Mouse (Mus musculus): ENCODE data around the gene Jak3.

Gene Jak3

GRCm38 (mm10) chr8:71676020-71676741 is at the start of gene Jak3:
Gene Jak3, plus strand, starts transcription at chr8:71676296.
- DNase-seq (ENCODE audit: low spot score) = peak; percentile 51

- no peak for DNase-seq (ENCODE audit: low spot score)
Observed at GRCm38 (mm10) chr8:71626753-71627152, 49.3 kb upstream of the Jak3 start.

- peak; percentile 41 for DNase-seq (ENCODE audit: low spot score)
Observed at GRCm38 (mm10) chr8:71627265-71628099, 48.6 kb upstream of the Jak3 start.

- no peak for DNase-seq (ENCODE audit: low spot score)
Observed at GRCm38 (mm10) chr8:71628396-71629095, 47.5 kb upstream of the Jak3 start.

- peak; percentile 94 for DNase-seq (ENCODE audit: low spot score)
Observed at GRCm38 (mm10) chr8:71629096-71629697, 46.9 kb upstream of the Jak3 start.

GRCm38 (mm10) chr8:71629781-71630212 is 46.3 kb upstream of the Jak3 start:
- peak; percentile 24 for DNase-seq (ENCODE audit: low spot score)

GRCm38 (mm10) chr8:71630761-71631160 is 45.3 kb upstream of the Jak3 start:
- DNase-seq (ENCODE audit: low spot score) = no peak

- peak; percentile 20 for DNase-seq (ENCODE audit: low spot score)
Observed at GRCm38 (mm10) chr8:71631897-71632296, 44.2 kb upstream of the Jak3 start.

GRCm38 (mm10) chr8:71633164-71633563 is 42.9 kb upstream of the Jak3 start:
- DNase-seq (ENCODE audit: low spot score) = peak; percentile 54

- DNase-seq (ENCODE audit: low spot score) = peak; percentile 67
Observed at GRCm38 (mm10) chr8:71633981-71634667, 42.0 kb upstream of the Jak3 start.

GRCm38 (mm10) chr8:71637149-71638095 is 38.7 kb upstream of the Jak3 start:
- no peak for DNase-seq (ENCODE audit: low spot score)

- no peak for DNase-seq (ENCODE audit: low spot score)
Observed at GRCm38 (mm10) chr8:71638321-71638720, 37.8 kb upstream of the Jak3 start.

- no peak for DNase-seq (ENCODE audit: low spot score)
Observed at GRCm38 (mm10) chr8:71639318-71639717, 36.8 kb upstream of the Jak3 start.

GRCm38 (mm10) chr8:71645510-71645909 is 30.6 kb upstream of the Jak3 start:
- DNase-seq (ENCODE audit: low spot score) = peak; percentile 23

- DNase-seq (ENCODE audit: low spot score) = no peak
Observed at GRCm38 (mm10) chr8:71654600-71654999, 21.5 kb upstream of the Jak3 start.

- no peak for DNase-seq (ENCODE audit: low spot score)
Observed at GRCm38 (mm10) chr8:71657816-71658215, 18.3 kb upstream of the Jak3 start.

- DNase-seq (ENCODE audit: low spot score) = no peak
Observed at GRCm38 (mm10) chr8:71658515-71659049, 17.5 kb upstream of the Jak3 start.

- no peak for DNase-seq (ENCODE audit: low spot score)
Observed at GRCm38 (mm10) chr8:71659751-71660150, 16.3 kb upstream of the Jak3 start.

GRCm38 (mm10) chr8:71660325-71661120 is 15.6 kb upstream of the Jak3 start:
- DNase-seq (ENCODE audit: low spot score) = peak; percentile 79
